Comparison of ENCODE assay signal across 12 mouse cellular contexts in the genomic region with DNA sequence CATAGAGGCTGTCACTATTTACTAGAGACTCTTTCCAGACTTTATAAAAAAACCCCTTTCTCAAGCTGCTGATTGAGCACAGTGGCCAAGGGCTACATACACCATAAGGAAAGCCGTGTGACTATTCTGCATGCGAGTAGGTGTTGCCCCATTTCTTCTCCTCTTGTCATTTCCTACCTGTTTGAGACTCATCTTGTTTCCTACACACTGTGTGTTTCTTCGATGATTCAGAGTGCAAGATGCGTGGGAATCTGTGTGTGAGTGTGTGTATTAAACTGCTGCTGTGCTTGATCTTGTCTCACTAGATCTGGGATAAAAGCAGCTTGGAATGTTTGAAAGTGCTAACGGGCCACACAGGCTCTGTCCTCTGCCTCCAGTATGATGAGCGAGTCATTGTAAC.
"Had no signal": no experiment of that assay in that cellular context is flagged by ENCODE, and none has a peak within 500 bp of the region (broad histone marks: within the 10 kb centered on the region; RNA-seq: fewer than 3 reads in every experiment).

No protein-coding gene starts in this region.

- DNase-seq: kidney, adult 18-20 months; kidney, adult 9 months; kidney, postnatal 14 days; kidney, postnatal 4 days; liver, embryonic 13.5 days; lung, adult 2 months; lung, postnatal 14 days; lung, postnatal 4 days; midbrain, embryonic 14.5 days; thymus, adult 18-20 months; thymus, postnatal 36 days had no signal

- H3K4me3 ChIP-seq: liver, embryonic 13.5 days had no signal

- H3K9ac ChIP-seq: liver, embryonic 13.5 days had no signal

- H3K27me3 ChIP-seq: liver, embryonic 13.5 days had no signal

- H3K4me2 ChIP-seq: liver, embryonic 13.5 days; midbrain, embryonic 11.5 days had no signal

- H3K27ac ChIP-seq: liver, embryonic 13.5 days had no signal

- H3K9me3 ChIP-seq: liver, embryonic 13.5 days had no signal
